12 mouse cellular contexts compared by ENCODE assay signal in the genomic region with DNA sequence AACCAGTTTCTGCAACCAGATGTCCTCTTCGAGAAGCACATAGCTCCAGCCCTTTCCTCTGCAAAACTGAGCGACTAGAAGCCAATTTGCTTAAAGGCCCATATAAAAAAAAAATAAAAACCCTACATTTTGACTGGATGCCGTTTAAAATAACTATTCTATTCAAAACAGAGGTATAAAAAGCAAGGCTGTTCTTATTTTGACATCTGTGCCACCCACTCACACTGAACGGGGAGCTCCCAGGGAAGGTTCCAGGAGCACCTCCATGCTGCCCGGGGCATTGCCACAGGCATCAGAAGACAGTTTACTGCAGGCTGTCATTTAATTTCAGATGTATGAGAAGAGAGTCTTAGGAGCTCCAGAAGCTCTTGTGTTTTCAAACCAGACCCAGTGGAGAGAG.
"Had no signal": no experiment of that assay in that cellular context is flagged by ENCODE, and none has a peak within 500 bp of the region (broad histone marks: within the 10 kb centered on the region; RNA-seq: fewer than 3 reads in every experiment).

No protein-coding gene starts in this region.

- H3K4me3 ChIP-seq: intestine, embryonic 15.5 days; limb, embryonic 10.5 days; liver, embryonic 15.5 days; midbrain, embryonic 13.5 days had no signal

- DNase-seq: kidney, adult 18-20 months; kidney, postnatal 10 days; kidney, postnatal 4 days; lung, adult 2 months; lung, postnatal 36 days; thymus, adult 18-20 months; thymus, postnatal 25 days had no signal

- H3K27ac ChIP-seq: intestine, embryonic 15.5 days; limb, embryonic 10.5 days; liver, embryonic 15.5 days; midbrain, embryonic 13.5 days; stomach, postnatal 0 days had no signal
